In the genomic region with DNA sequence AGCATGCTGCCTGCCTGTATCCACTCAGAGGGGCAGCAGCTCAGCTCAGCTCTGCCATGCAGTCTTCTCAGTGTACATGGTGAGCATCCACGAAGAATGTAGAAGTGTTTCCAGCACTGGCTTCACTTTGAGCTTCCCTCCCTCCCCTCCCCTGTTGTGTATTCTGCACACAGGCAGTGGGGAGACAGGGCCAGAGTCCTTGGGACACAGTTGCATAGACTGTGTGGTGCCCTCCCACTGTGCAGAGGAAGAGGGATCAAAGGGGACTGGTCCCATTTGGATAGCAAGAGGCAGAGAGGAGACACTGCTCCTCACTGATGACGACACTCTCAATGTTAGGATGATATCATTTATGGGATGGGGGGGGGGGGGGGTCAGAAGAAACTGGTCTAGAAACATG, we compare ENCODE assay signal across 25 mouse cellular contexts. TPM values are rescaled to one million over a fixed set of nuclear protein-coding genes. Genes with fewer than 3 reads are reported as not detected.
DNase-seq lines count a peak whose midpoint lies in the region; ATAC-seq and TF ChIP-seq lines count a peak whose summit lies in the region.
"Had no signal": no experiment of that assay in that cellular context is flagged by ENCODE, and none has a peak within 500 bp of the region (broad histone marks: within the 10 kb centered on the region; RNA-seq: fewer than 3 reads in every experiment).

No protein-coding gene starts in this region.

- DNase-seq in liver, postnatal 0 days = no peak
- no peak for DNase-seq in testis, postnatal 14 days (ENCODE audit: low spot score)
- peak; percentile 53 for DNase-seq in ZHBTc4 (ENCODE audit: low read depth, low spot score)
- DNase-seq: adrenal gland, adult 2 months; adrenal gland, postnatal 14 days; cerebellum, adult 11 months; cerebellum, adult 2 months; cerebellum, adult 9-11 months; cerebellum, postnatal 25 days; forebrain, postnatal 0 days; gastrocnemius, postnatal 25 days had no signal

- no peaks in the 10 kb centered on the region for H3K9me3 ChIP-seq in liver, embryonic 15.5 days (replicated peaks)
- H3K9me3 ChIP-seq in liver, postnatal 0 days (ENCODE audit: low read length) = no peaks in the 10 kb centered on the region
- no peaks in the 10 kb centered on the region for H3K9me3 ChIP-seq in intestine, embryonic 16.5 days (ENCODE audit: control insufficient read depth, low read length)
- H3K9me3 ChIP-seq: embryonic facial prominence, embryonic 12.5 days; embryonic facial prominence, embryonic 15.5 days; hindbrain, embryonic 12.5 days had no signal

- no peak overlapping the region for H3K27ac ChIP-seq in liver, embryonic 15.5 days (replicated peaks)
- H3K27ac ChIP-seq in liver, postnatal 0 days (ENCODE audit: low read depth) = no peak overlapping the region
- no peak overlapping the region for H3K27ac ChIP-seq in testis, adult 2 months (ENCODE audit: control insufficient read depth, insufficient read depth, low read depth, low read length)
- H3K27ac ChIP-seq in intestine, embryonic 16.5 days (ENCODE audit: low read length) = no peak overlapping the region
- H3K27ac ChIP-seq: embryonic facial prominence, embryonic 12.5 days; embryonic facial prominence, embryonic 15.5 days; hindbrain, embryonic 12.5 days had no signal

- H3K27me3 ChIP-seq in liver, embryonic 15.5 days = no peaks in the 10 kb centered on the region
- no peaks in the 10 kb centered on the region for H3K27me3 ChIP-seq in liver, postnatal 0 days (ENCODE audit: insufficient read depth, low read length)
- H3K27me3 ChIP-seq in testis, adult 2 months (ENCODE audit: control insufficient read depth, insufficient read depth, low read length) = no peaks in the 10 kb centered on the region
- H3K27me3 ChIP-seq in intestine, embryonic 16.5 days (replicated peaks; ENCODE audit: control insufficient read depth, insufficient read depth, low read length) = no peaks in the 10 kb centered on the region
- H3K27me3 ChIP-seq: embryonic facial prominence, embryonic 12.5 days; embryonic facial prominence, embryonic 15.5 days; hindbrain, embryonic 12.5 days had no signal

- no peak overlapping the region for H3K9ac ChIP-seq in liver, embryonic 15.5 days
- H3K9ac ChIP-seq in liver, postnatal 0 days (replicated peaks) = no peak overlapping the region
- H3K9ac ChIP-seq in intestine, embryonic 16.5 days (ENCODE audit: low read depth, low read length) = no peak overlapping the region
- H3K9ac ChIP-seq: embryonic facial prominence, embryonic 12.5 days; embryonic facial prominence, embryonic 15.5 days; forebrain, postnatal 0 days; hindbrain, embryonic 12.5 days had no signal

- TF ChIP-seq EP300 in liver, postnatal 0 days (IDR thresholded peaks at IDR 0.05; ENCODE audit: low read depth) = no peak

- H3K4me3 ChIP-seq in liver, embryonic 15.5 days (replicated peaks) = no peak overlapping the region
- no peak overlapping the region for H3K4me3 ChIP-seq in liver, postnatal 0 days (ENCODE audit: low read depth, low read length)
- H3K4me3 ChIP-seq in testis, adult 2 months (ENCODE audit: control insufficient read depth, low read depth, low read length) = no peak overlapping the region
- no peak overlapping the region for H3K4me3 ChIP-seq in intestine, embryonic 16.5 days (ENCODE audit: low read length)
- H3K4me3 ChIP-seq: embryonic facial prominence, embryonic 12.5 days; embryonic facial prominence, embryonic 15.5 days; hindbrain, embryonic 12.5 days had no signal

- ATAC-seq in liver, embryonic 15.5 days (ENCODE audit: insufficient read depth) = peak; percentile 16; the same call in 1 of the 2 replicates
- ATAC-seq in liver, postnatal 0 days = no peak
- ATAC-seq in intestine, embryonic 16.5 days = no peak
- ATAC-seq: CD4-positive, CD25-positive, alpha-beta regulatory T cell, adult 4 months; forebrain, embryonic 14.5 days; forebrain, postnatal 0 days; hindbrain, embryonic 16.5 days; inflammation-experienced regulatory T-cells, adult 6 months had no signal

- H3K4me1 ChIP-seq in liver, embryonic 15.5 days (replicated peaks) = peaks cover 27% of the 10 kb centered on the region
- H3K4me1 ChIP-seq in liver, postnatal 0 days (ENCODE audit: insufficient read depth) = peaks cover 3% of the 10 kb centered on the region; the same call in 1 of the 2 replicates
- H3K4me1 ChIP-seq in testis, adult 2 months (ENCODE audit: control insufficient read depth, insufficient read depth, low read length) = no peaks in the 10 kb centered on the region
- H3K4me1 ChIP-seq in intestine, embryonic 16.5 days (ENCODE audit: control insufficient read depth, insufficient read depth, low read length) = no peaks in the 10 kb centered on the region
- H3K4me1 ChIP-seq: embryonic facial prominence, embryonic 12.5 days; embryonic facial prominence, embryonic 15.5 days; hindbrain, embryonic 12.5 days had no signal

- TF ChIP-seq CTCF in liver, postnatal 0 days (IDR thresholded peaks at IDR 0.05; ENCODE audit: low read depth) = no peak
- TF ChIP-seq CTCF in testis, adult 2 months (IDR thresholded peaks at IDR 0.05; ENCODE audit: control insufficient read depth, insufficient read depth, insufficient replicate concordance, low read depth, low read length) = 0 out of 2 replicates have a peak, but pooled peaks have one; percentile 15

- H3K4me2 ChIP-seq in liver, embryonic 15.5 days = no peak overlapping the region
- no peak overlapping the region for H3K4me2 ChIP-seq in liver, postnatal 0 days (ENCODE audit: low read depth, low read length)
- no peak overlapping the region for H3K4me2 ChIP-seq in intestine, embryonic 16.5 days (ENCODE audit: low read depth, low read length)
- H3K4me2 ChIP-seq: embryonic facial prominence, embryonic 12.5 days; embryonic facial prominence, embryonic 15.5 days; heart, embryonic 11.5 days; hindbrain, embryonic 12.5 days had no signal

- WGBS in liver, embryonic 15.5 days (ENCODE audit: insufficient replicate concordance) = 46% methylated on average over 2 of the region's 2 CpGs
- 55% methylated on average over 2 of the region's 2 CpGs for WGBS in liver, postnatal 0 days (ENCODE audit: insufficient replicate concordance)
- 71% methylated on average over 2 of the region's 2 CpGs for WGBS in intestine, embryonic 16.5 days

- H3K36me3 ChIP-seq in liver, embryonic 15.5 days (replicated peaks) = peaks cover 70% of the 10 kb centered on the region
- H3K36me3 ChIP-seq in liver, postnatal 0 days (replicated peaks; ENCODE audit: insufficient read depth, low read length) = peaks cover 59% of the 10 kb centered on the region
- H3K36me3 ChIP-seq in testis, adult 2 months (ENCODE audit: control insufficient read depth, insufficient read depth, low read length) = no peaks in the 10 kb centered on the region
- peaks cover 15% of the 10 kb centered on the region for H3K36me3 ChIP-seq in intestine, embryonic 16.5 days (ENCODE audit: control insufficient read depth, insufficient read depth, low read length)

- no peak for TF ChIP-seq POLR2A in testis, adult 2 months (IDR thresholded peaks at IDR 0.05; ENCODE audit: control insufficient read depth, low read depth, low read length)

RNA-seq across cellular contexts. Expression of a gene that starts 28.6 kb away (rescaled TPM):
- polyA plus RNA-seq in liver, embryonic 15.5 days (2015; fragmentation: Nextera tagmentation; extraction: Ambion mirVana) = 11.7 and 13.1 TPM in 2 replicates
- 6.5 and 8.7 TPM in 2 replicates for polyA plus RNA-seq in liver, postnatal 0 days (2015; fragmentation: Nextera tagmentation; extraction: Ambion mirVana)
- 24.1 and 26.6 TPM in 2 replicates for polyA plus RNA-seq in testis, adult 2 months (2012; rRNA removed)
- 16.6 and 17.0 TPM in 2 replicates for polyA plus RNA-seq in intestine, embryonic 16.5 days (2015; fragmentation: Nextera tagmentation; extraction: Ambion mirVana)

RNA-seq across cellular contexts. Expression of a gene that starts 28.7 kb away (rescaled TPM):
- 117 TPM in 2 replicates for polyA plus RNA-seq in liver, embryonic 15.5 days (2015; fragmentation: Nextera tagmentation; extraction: Ambion mirVana)
- 68.2 and 71.3 TPM in 2 replicates for polyA plus RNA-seq in liver, postnatal 0 days (2015; fragmentation: Nextera tagmentation; extraction: Ambion mirVana)
- polyA plus RNA-seq in testis, adult 2 months (2012; rRNA removed) = 29.3 and 30.9 TPM in 2 replicates
- polyA plus RNA-seq in intestine, embryonic 16.5 days (2015; fragmentation: Nextera tagmentation; extraction: Ambion mirVana) = 51.1 and 54.4 TPM in 2 replicates

RNA-seq across cellular contexts. Expression of a gene that starts 38.7 kb away (rescaled TPM):
- 0.05 TPM in 1 of 2 replicates, not detected in the other for polyA plus RNA-seq in liver, embryonic 15.5 days (2015; fragmentation: Nextera tagmentation; extraction: Ambion mirVana)
- not detected in 2 replicates for polyA plus RNA-seq in liver, postnatal 0 days (2015; fragmentation: Nextera tagmentation; extraction: Ambion mirVana)
- polyA plus RNA-seq in testis, adult 2 months (2012; rRNA removed) = 177 and 192 TPM in 2 replicates
- polyA plus RNA-seq in intestine, embryonic 16.5 days (2015; fragmentation: Nextera tagmentation; extraction: Ambion mirVana) = 0.10 and 0.12 TPM in 2 replicates
- polyA plus RNA-seq: adrenal gland, adult 2 months; C2C12; heart, embryonic 14.5 days; heart, postnatal 0 days had no signal

RNA-seq across cellular contexts. Expression of a gene that starts 43.8 kb away (rescaled TPM):
- 8.1 and 10.0 TPM in 2 replicates for polyA plus RNA-seq in liver, embryonic 15.5 days (2015; fragmentation: Nextera tagmentation; extraction: Ambion mirVana)
- polyA plus RNA-seq in liver, postnatal 0 days (2015; fragmentation: Nextera tagmentation; extraction: Ambion mirVana) = 5.2 and 6.0 TPM in 2 replicates
- polyA plus RNA-seq in testis, adult 2 months (2012; rRNA removed) = 16.0 and 16.4 TPM in 2 replicates
- 5.4 and 6.3 TPM in 2 replicates for polyA plus RNA-seq in intestine, embryonic 16.5 days (2015; fragmentation: Nextera tagmentation; extraction: Ambion mirVana)
- polyA plus RNA-seq: forebrain, embryonic 14.5 days had no signal

Comparison
In these comparisons a context has a peak if more than half of its experiments do, and no peak if none do; other contexts are left out.
1. RNA of a gene that starts 38.7 kb away (polyA plus RNA-seq): 177 to 192 TPM in testis, adult 2 months; 0.10 to 0.12 TPM in intestine, embryonic 16.5 days, not detected in liver, postnatal 0 days and 0.05 TPM in liver, embryonic 15.5 days; every median in the first group is over 100 times any median in the second.